Mouse (Mus musculus) embryonic stem cell, embryonic (primary cell): Measurements from ENCODE around the gene Nfkbia.

Experiments
- CTCF ChIA-PET, 4 experiments: fragments of 300-600 bp in 2 of 4; fragments of 350-600 bp in 2 of 4; sonication (Branson Sonifier 250); formaldehyde crosslinking; loops; one replicate each; lab custom pipeline; 2022; ENCODE audit warnings: inconsistent platforms in 2 of 4; lab: Charles Lee
- POLR2A ChIA-PET, 4 experiments: fragments of 300-600 bp in 2 of 4; fragments of 350-600 bp in 2 of 4; sonication (Branson Sonifier 250); formaldehyde crosslinking; loops; one replicate each; lab custom pipeline; 2022; ENCODE audit warnings: antibody characterized with exemption in 4 of 4, inconsistent platforms in 1 of 4; lab: Charles Lee

Gene Nfkbia

GRCm38 (mm10) chr12:55495902-55496605, 3.6 kb upstream of the Nfkbia start:
- POLR2A ChIA-PET = interaction anchor here (0.6 to 10.6 kb wide), 73 partner anchors 8 to 802 kb away, joined by 3 to 129 read pairs (median 5); partner anchors contain the start of genes 1110008L16Rik (in 1 of the 4), Brms1l (in 1 of the 4), Insm2 (in 1 of the 4) and Ppp2r3c (in 1 of the 4)
- CTCF ChIA-PET = interaction anchor here in 3 of 4 experiments (0.6 to 2.9 kb wide), 17 partner anchors 8 to 193 kb away, joined by 3 to 17 read pairs (median 3); partner anchors contain the start of gene Ppp2r3c (in 1 of the 3)

DNA sequence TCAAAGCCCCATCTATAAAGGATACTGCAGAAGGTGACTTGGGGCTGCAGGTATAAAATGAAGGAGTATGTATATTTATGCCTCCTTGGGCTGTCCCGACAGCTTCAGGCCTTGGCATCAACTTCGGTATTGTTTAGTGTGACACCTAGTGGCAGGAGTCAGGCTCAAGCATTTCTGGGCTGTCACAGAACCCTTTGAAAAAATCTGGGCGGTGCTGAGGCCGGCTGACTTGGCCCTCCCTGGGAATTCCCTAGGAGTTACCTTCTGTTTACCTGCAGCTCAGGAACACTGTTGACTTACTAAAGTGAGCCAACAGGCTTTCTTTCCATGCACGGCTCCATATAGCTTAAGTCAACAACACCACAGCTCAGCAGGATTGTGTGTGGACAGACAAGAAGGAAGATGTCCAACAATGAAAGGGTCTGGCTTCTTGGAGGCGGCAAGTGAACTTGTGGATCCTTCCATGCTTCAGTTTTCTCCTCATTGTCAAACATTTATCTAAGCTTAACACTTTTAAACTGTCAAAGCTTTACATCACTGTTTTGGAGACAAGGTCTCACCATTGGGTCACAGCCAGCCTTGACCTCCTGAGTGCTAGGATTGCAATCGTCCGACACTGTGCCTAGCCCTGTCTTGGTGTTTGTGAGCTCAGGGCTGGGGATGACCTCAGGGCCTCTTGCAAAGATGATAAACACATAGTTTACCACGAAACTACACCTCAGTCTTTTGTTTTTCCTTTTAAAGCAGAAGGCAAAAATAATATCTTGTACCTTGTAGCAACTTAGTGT, 2.9 kb upstream of the Nfkbia start:
- POLR2A ChIA-PET = interaction anchor here (0.6 to 10.6 kb wide), 66 partner anchors 8 to 803 kb away, joined by 3 to 129 read pairs (median 6); partner anchors contain the start of genes 1110008L16Rik (in 1 of the 4), Brms1l (in 1 of the 4), Insm2 (in 1 of the 4) and Ppp2r3c (in 1 of the 4)
- CTCF ChIA-PET = interaction anchor here (0.6 to 2.9 kb wide), 28 partner anchors 9 to 185 kb away, joined by 3 to 17 read pairs (median 3); no protein-coding TSS in a partner anchor

- ChIA-PET POLR2A (interaction anchor here (0.6 to 10.6 kb wide), 45 partner anchors 9 to 810 kb away, joined by 3 to 129 read pairs (median 7); partner anchors contain the start of gene Psma6 (in 1 of the 4)), CTCF (interaction anchor here in 3 of 4 experiments (0.6 to 1.3 kb wide), 4 partner anchors 14 to 139 kb away, joined by 3 to 4 read pairs (median 3); no protein-coding TSS in a partner anchor)
These were observed 934 bp upstream of the Nfkbia start for GRCm38 (mm10) chr12:55493381-55493780.

DNA sequence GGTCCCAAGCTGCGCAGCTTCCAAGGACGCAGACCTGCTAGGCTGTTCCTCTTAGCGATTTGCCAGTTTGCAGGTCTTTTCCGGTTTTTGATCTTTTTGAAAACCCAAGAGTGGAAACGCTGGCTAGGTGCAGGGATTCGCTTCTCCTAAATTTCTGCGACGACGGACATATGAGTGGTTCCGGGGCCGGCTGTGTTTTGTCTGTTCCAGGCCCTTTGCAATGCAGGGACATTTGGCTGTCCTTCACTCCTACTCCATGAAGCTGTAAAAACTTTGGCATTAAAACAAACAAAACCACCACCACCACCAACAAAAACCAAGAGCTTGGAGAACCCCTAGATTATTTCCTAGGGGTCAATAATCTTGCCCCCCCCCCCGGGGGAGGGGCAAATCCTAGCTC, 494 bp upstream of the Nfkbia start:
- CTCF ChIA-PET = interaction anchor here in 3 of 4 experiments (0.7 to 1.3 kb wide), 4 partner anchors 15 to 179 kb away, joined by 3 to 4 read pairs (median 3); no protein-coding TSS in a partner anchor
- POLR2A ChIA-PET = interaction anchor here (0.6 to 10.6 kb wide), 51 partner anchors 9 to 810 kb away, joined by 3 to 129 read pairs (median 6); partner anchors contain the start of gene Psma6 (in 1 of the 4)

- CTCF ChIA-PET = interaction anchor here in 3 of 4 experiments (0.6 to 1.4 kb wide), 10 partner anchors 8 to 487 kb away, joined by 3 to 10 read pairs (median 4); no protein-coding TSS in a partner anchor
- POLR2A ChIA-PET = interaction anchor here (0.5 to 10.6 kb wide), 79 partner anchors 8 to 763 kb away, joined by 3 to 129 read pairs (median 4); partner anchors contain the start of genes Ppp2r3c (in 2 of the 4), Brms1l (in 1 of the 4) and Psma6 (in 1 of the 4)
These were observed 797 bp downstream of the Nfkbia start for GRCm38 (mm10) chr12:55491516-55492183.

- ChIA-PET POLR2A (interaction anchor here (0.9 to 10.6 kb wide), 57 partner anchors 7 to 188 kb away, joined by 3 to 129 read pairs (median 5); partner anchors contain the start of gene Ppp2r3c (in 2 of the 4)), CTCF (interaction anchor here in 2 of 4 experiments (1.1 to 1.4 kb wide), 4 partner anchors 7 to 103 kb away, joined by 3 to 5 read pairs (median 4); no protein-coding TSS in a partner anchor)
These were observed 1.6 kb downstream of the Nfkbia start for GRCm38 (mm10) chr12:55490722-55491449.

DNA sequence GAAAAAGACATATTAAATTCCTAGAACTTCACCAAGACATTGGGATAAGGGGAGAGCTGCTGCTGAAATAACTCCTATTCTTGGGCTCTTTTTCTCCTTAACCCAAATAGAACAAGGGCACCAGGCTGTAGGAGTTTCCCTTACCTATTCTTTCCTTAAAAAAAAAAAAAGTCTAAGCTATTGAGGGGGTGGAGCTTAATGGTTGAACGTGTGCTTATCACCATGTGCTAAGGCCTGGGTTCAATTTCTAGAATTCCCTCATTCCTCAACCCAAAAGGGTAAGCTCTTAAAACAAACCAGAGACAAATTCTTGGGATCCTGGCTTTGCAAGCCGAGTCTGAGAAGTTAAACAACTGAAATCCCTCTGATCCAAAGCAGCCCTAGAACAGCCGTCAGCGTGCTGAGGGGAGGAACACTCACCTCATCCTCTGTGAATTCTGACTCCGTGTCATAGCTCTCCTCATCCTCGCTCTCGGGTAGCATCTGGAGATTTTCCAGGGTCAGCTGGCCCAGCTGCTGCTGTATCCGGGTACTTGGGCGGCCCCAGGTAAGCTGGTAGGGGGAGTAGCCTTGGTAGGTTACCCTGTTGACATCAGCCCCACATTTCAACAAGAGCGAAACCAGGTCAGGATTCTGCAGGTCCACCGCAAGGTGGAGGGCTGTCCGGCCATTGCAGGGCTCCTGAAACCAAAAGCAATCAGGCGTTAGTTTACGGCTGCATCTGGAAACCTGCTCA, 2.3 kb downstream of the Nfkbia start:
- CTCF ChIA-PET = no interaction called here
- POLR2A ChIA-PET = interaction anchor here in 3 of 4 experiments (0.7 to 10.6 kb wide), 22 partner anchors 8 to 143 kb away, joined by 3 to 129 read pairs (median 4); no protein-coding TSS in a partner anchor

DNA sequence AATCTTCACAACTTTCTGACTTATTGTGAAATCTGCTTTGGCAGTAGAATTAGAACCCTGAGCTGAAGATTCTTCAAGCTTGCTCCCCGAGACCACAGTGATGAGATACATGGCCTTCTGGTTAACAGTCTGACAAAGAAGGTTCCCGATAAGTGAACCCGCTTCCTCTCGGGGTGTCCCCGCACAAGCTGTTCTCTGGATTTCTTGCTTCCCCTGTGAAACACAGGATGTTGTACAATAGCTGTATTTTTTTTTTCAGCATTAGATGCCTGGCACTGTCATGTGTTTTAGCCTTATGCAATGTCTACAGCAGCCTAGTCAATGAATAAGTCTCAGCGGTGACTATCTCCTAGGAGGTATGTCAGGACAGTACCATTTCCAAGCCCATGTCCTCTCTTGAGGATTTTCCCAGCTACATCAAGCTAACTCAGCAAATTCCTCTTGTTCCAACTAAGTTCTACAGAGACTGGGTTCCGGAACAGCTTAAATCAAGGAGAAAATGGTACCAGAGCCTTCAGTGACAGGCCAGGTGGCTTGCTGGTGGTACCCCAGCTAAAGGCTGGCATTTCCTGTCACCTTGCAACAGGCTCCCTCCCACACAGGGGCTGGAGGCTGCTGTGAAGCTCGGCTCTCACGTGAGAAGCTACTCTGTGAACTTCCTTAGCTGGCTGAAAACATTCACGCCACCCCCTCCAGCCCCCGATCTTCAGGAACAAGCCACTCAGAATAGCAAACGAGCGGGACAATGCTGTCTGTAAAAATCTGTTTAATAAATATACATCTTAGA, 3.6 kb downstream of the Nfkbia start:
- ChIA-PET POLR2A (interaction anchor here (0.6 to 10.6 kb wide), 21 partner anchors 9 to 186 kb away, joined by 3 to 129 read pairs (median 4); partner anchors contain the start of gene Ppp2r3c (in 1 of the 4)), CTCF (no interaction called here)

DNA sequence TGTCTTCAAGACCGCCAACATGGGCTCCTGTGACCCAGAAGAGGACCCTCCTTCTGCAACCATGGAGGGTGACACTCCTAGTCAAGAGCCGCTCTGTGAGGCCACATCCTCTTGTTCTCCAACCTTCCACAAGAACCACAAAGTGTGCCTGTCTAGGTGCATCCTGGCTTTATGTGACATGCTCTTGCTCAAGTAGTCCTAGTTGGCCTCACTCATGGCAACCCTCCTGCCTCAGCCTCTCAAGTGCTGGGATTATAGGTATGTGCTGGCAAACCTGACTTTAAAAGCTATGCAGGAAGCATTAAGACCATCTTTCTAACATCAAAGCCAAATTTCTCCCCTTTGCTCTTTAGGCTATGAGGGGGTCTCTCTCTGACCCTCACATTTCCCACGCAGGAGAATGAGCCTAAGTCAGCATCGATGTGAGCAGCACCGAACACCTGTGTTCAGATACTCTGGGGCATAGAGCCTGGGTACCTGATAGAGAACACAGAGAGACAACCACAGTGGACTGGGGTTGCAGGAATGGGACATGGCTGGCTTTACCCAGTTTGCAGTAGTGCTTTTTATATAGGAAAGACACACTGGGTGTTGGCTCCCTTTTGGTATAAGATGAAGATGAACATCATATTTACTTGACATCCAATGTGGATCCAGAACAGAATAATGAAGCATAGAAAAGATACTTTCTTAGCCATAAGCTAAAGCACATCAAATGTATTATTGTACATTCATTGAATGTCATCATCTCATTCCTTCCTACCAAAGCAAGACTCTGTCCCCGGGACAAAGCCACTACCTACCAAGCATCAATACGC, 4.4 kb downstream of the Nfkbia start:
- CTCF ChIA-PET = no interaction called here

DNA sequence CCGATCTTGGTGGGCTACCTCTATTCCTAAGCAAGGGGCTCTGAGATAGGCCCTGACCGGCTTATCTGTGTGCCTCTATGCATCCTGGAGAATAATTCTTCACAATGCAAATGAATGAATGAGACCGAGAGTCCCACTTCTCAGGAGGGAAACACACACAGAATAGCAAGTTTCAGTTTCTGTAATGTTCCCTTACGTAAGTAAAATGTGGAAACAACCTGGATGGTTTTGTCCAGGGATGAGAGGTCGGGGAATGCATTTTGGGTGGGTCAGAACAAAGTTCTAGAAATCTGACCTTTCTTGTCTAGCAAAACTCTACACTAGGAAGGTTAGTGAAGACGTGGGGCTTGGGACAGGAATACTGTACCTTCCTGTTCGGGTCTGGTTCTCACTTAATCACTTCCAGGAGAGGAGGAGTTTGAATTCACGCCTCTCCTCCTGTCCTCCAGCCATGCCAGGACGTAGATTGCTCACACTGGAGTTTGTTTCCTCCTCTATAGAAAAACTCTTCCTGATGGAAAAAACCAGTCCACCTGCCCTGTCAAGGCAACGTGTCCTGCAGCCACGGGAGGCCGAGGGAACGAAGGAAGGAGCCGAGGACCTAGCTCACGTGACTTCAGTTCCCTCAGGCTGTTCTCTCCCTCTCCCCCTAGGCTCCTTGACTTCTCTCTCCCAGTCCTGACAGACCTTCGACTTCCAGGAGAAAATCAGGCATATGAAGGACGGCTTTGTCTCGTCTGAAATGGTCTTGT, 5.3 kb downstream of the Nfkbia start:
- POLR2A ChIA-PET = interaction anchor here in 3 of 4 experiments (0.6 to 8.3 kb wide), 13 partner anchors 9 to 184 kb away, joined by 3 to 87 read pairs (median 6); partner anchors contain the start of gene Ppp2r3c (in 1 of the 3)
- CTCF ChIA-PET = no interaction called here

More for the DNA sequence above, 4.4 kb downstream of the Nfkbia start:
- POLR2A ChIA-PET = interaction anchor here (0.6 to 10.6 kb wide), 24 partner anchors 8 to 185 kb away, joined by 3 to 129 read pairs (median 4); partner anchors contain the start of gene Ppp2r3c (in 1 of the 4)

GRCm38 (mm10) chr12:55484800-55485199, 7.6 kb downstream of the Nfkbia start:
- ChIA-PET CTCF (interaction anchor here in 1 of 4 experiments (0.7 kb wide), 1 partner anchor 170 kb away, joined by 3 read pairs; no protein-coding TSS in a partner anchor), POLR2A (interaction anchor here in 3 of 4 experiments (0.8 to 7.0 kb wide), 10 partner anchors 8 to 39 kb away, joined by 3 to 57 read pairs (median 10); partner anchors contain the start of gene Nfkbia (in 2 of the 3))

DNA sequence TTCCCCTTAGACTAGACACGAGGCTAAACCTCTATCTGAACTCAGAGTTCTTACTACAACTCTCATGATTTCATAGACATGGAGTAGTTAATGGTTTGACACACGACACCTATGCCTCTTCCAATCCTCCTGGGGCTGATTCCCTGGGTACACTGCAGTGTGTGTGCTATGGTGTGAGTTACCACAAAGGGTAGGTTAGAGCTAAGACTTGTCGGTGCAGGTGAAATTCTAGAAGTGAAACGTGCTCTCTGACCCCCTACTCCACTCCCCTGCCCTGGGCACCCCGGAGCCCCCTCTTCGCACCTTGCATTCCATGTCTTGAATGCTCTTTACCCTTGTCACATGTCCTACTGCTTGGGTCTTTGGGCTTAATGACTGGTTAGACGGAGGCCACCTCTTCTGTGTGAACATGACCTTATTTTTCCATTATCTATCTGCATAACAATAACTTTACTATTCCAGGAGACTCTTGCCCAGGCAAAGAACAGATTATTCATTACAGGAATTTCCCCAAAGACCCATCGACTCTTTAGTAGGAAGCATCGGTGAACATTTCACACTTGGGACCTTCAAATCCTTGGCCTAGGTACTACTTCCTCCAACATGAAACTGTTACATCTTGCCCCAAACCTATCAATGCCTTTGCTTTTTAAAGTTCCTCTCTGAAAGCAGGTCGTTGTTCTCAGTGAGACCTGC, 8.2 kb downstream of the Nfkbia start:
- ChIA-PET CTCF (interaction anchor here in 2 of 4 experiments (0.7 to 2.1 kb wide), 4 partner anchors 8 to 170 kb away, joined by 3 to 5 read pairs (median 4); partner anchors contain the start of gene Nfkbia (in 1 of the 2)), POLR2A (interaction anchor here (0.6 to 7.0 kb wide), 25 partner anchors 8 to 1138 kb away, joined by 3 to 57 read pairs (median 6); partner anchors contain the start of gene Nfkbia (in 4 of the 4))

DNA sequence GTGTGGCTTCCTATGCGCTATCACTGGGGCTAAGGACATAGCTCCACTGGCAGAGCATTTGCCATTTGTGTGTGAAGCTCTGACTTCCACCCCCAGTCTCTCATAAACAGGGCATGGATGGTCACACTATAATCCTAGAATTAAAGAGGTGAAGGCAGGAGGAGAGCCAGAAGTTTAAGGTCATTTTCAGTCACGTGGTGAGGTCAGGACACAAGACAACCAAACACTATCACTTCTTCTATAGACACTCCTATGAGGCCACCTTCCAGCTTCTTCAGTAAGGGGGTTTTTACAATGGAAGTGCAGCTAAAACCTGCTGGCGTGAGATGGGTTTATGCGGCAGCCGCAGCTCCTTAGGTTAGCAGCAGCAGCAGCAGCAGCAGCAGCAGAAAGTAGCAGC, 8.9 kb downstream of the Nfkbia start:
- POLR2A ChIA-PET = interaction anchor here (0.5 to 7.0 kb wide), 32 partner anchors 9 to 1139 kb away, joined by 3 to 57 read pairs (median 4); partner anchors contain the start of gene Nfkbia (in 3 of the 4)
- CTCF ChIA-PET = interaction anchor here in 2 of 4 experiments (0.6 to 2.1 kb wide), 6 partner anchors 8 to 236 kb away, joined by 3 to 5 read pairs (median 3); partner anchors contain the start of gene Nfkbia (in 1 of the 2)
